Mouse (Mus musculus) T-cell, adult 2 months (primary cell): Measurements from ENCODE around the gene Tmem30c.
"Not testable (repeated sequence)": the region's sequence is repeated elsewhere in the genome, so short reads cannot be mapped to it uniquely, and the experiment has no call there.

Experiments
- DNase-seq: peaks from one replicate; pipeline ENCODE4 v3.0.0; 2022; ENCODE audit warnings: low spot score

Gene Tmem30c

DNA sequence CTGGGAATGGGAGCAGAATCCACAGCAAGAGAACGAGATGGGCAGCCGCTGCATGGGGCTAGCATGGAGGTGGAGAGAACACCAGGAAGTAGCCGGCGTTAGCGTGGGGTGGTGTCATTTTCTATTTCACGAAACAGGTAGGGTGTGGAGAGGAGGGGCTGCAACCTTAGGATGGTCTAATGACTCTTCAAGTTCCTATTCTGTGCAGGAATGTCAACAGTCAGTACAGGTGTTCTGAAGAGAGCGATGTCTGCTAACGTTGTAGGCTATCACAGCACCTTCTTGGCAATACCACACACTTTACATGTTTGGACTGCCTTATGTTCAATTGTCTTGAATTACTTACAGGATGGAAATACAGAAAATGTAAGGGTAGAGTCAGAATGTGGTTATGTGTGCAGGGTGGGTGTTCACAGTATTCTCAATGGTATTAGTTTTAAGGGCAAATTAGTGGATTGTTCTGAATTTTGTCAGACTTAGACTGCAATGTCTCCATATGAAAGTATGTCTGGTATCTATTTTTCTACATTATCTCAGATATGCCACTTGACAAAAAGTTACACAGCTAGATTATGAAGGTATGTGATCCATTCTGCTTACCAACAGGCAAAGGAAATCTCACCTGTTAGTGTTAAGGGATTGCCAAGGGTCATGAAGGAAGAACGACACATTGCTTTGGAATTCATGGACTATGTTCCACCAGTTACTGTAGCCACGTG, 2.7 kb upstream of the Tmem30c start:
- no peak for DNase-seq

DNA sequence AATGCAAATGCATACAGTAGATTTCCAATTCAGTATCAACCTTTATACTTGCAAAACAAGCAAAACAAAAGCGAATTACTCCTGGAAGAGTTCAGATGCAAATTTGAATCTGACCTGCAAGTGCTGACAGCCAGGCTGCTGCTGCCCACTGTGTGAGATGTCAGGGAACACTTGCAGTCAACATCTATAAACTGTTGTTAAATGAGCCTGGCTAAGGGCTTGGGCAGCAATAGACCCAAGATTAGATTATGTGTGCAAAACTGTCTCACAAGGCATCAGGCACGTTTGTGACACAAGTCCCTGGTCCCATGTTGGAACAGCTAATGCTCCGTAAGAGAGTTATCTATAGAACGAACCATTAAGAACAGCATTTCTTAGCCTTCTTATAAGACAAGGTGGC, 369 bp downstream of the Tmem30c start:
- no peak for DNase-seq

DNA sequence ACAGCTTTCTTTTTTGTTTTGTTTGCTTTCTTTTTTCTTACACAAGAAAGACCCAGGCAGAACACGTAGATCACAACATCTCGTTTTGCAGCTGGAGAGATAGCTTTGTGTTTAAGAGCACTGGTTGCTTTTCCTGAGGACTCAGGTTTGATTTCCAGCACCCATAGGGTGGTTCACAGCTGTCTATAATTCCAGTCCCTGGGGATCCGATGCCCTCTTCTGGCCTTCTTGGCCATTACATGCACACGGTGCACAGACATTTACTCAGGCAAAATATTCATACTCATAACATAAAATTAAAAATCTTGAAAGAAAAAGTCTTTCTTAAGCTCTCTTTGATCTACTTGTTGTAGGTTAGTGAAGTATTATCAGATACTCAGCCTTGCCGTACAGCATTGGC, 969 bp downstream of the Tmem30c start:
- no peak for DNase-seq

DNA sequence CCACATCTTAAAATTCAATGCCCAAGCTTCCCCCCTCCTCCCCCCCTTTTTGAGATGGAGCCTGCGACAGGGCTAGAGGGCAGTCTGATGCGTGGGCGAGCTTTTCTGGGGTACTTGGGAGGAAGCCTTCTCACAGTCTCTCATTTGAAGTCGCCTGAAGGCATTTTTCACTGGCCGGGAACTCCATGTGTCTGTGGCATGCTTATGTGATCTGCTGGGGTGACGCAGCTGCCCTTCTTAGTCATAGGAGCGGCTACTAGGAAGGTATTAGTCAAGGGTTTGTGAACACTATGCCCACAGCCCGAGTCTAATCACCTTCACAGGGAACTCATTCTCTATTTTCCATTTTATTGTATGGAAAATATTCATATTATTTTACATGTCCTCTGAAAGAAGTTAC, 11.2 kb downstream of the Tmem30c start:
- no peak for DNase-seq

DNA sequence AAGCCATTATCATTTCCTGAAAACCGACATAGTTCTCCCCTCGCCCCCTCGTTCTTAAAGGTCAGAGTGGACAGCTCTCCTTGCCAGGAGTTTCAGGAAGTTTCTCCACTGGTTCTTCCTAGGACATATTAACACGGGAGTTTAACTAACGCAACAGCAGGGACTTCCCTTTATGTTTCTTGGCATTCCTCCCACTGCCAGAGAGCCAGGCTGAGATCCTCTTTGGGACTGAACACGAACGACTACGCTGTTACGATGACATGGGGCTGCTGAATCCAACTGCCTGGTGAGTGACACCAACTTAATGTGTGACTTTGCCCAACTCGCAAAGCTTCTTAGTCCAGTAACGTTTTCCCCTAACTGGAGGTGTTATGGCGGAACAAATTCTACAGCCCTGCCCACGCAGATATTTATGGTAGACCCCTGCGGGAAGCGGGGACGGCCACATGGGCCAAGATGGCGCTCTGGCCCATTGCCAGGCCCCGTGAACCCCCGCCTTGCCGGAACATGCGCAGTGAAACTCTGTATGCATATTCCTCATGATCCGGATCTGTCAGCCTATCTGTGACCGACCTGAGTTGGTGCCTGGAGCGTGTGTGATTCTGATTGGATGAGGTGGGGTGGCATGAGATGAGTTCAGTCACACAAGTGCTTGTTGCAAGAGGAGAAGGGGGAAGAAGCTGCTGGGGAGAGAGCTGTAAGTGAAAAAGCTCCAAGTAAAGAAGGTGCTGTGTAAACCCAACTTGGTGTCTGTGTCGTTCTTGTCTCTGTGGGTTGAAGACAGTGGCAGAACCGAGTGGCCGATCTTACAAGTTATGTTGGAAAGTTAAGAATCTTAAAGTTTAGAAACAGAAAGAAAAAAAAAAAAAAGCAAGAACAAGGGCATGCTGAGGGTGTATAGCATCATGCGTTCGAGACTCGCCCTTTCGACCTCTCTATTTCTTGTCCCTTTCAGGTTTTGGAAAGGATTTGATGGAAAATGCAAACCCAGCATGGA, 12.1 kb downstream of the Tmem30c start:
- DNase-seq = no peak

DNA sequence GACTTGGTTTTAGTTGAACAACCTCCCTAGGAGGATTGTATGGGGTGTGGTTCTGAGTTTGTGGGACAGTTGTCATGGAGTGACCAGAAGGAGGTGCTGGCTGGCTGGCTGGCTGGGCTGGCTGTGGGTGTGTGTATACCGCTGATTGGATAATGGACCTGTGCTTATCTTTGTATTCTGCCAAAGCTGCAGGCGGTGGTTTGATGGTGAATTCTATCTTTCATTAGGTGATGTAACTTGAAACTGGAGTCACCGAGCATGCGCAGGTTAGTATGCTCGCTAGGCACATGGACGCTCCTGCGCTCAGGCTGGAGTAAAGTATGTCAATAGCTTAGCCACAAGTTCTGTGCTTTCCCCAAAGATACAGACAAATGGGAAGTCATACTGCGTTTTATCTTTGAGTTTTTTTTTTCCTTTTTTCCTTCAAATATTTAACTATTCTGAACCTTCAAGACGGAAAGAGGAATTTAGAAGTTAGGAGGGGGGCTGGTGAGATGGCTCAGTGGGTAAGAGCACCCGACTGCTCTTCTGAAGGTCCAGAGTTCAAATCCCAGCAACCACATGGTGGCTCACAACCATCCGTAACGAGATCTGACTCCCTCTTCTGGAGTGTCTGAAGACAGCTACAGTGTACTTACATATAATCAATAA, 13.6 kb downstream of the Tmem30c start:
- DNase-seq = no peak

DNA sequence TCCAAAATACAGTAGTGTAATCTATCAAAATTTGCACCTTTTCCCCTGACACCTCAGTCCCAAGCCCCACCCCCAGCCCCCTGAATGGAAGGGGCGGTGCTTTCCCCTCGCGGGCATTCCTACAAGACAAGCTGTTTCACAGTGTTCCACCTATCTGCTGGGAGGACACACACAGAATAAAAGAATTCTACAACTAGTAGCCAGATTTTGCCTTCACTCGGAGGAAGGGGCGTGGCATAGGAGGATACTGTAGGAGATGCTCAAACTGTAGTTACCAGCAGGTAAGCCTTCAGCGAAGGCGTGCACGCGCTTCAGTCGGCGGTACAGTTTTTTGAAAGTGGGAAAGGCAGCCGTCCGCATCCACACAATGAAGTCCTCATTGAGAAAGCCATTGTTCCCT, 22.9 kb downstream of the Tmem30c start:
- no peak for DNase-seq

DNA sequence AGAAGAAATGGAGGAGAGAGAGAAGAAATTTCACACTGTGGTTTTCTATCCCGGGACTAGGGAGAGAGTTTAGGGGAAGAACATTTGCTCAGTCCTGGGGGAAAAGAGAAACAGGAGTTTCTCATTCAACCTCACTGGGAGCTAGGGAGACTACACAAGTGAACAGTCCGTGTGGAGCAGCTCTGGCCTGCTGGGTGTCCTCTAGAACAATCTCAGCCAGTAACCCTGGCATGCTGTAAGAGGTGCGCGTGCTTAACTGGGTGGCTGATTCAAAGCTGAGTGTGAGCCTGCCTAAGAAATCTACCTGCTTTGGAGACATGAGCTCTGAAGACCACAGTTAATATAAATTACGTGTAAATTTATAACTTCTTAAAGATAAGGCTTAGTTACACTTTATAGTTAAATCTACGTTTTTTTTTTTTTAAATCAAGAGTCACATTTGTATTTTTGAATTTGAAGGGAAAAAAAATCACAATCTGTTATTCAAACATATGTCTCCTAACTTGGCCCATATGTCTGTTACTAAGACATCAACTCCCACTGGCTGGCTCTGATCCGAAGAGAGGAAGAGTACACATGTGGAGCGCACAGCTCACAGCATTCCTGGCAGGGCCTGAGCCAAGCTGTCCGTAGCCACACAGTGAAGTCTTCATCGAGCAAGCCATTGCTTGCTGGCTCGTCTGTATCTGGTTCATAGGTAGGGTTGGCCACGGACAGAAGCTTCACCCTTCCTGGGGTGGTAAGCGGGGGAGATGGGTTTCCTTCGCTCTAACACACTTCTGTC, 24.4 kb downstream of the Tmem30c start:
- DNase-seq = no peak

DNA sequence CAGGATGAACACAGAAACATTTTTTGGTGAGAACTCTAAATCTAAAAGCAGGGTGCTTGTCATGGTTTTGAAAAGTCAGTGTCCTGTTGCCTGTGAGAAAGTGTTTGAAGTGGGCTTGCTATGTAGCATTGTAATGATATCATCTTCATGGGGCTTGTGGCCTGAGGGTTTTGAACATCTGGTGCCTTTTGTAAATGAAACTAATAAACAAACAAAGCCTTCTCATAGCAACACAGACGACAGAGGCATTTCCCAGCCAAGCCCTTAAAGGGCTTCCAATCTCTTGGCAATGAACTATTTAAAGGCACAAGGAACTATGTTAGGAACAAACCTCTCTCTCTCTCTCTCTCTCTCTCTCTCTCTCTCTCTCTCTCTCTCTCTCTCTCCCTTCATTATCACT, 25.6 kb downstream of the Tmem30c start:
- DNase-seq = no peak

DNA sequence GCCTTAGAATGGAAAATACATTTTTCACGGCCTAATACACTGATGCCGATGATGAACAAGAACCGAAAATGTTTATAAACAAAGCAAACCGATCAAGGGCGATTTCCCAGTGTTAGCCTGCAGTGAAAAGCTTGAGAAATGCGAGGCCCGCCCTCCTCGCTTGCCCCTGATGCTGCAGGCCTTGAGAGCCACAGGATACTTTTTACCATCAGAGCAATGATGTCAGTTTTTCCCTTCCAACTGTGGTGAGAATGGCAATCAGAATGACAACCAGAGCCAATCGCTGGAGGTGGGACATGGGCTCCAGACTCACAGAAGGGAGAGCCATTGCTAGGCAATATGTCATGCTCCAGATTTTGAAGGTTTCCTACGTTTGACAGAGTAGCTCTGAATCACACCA, 32.5 kb downstream of the Tmem30c start:
- no peak for DNase-seq

DNA sequence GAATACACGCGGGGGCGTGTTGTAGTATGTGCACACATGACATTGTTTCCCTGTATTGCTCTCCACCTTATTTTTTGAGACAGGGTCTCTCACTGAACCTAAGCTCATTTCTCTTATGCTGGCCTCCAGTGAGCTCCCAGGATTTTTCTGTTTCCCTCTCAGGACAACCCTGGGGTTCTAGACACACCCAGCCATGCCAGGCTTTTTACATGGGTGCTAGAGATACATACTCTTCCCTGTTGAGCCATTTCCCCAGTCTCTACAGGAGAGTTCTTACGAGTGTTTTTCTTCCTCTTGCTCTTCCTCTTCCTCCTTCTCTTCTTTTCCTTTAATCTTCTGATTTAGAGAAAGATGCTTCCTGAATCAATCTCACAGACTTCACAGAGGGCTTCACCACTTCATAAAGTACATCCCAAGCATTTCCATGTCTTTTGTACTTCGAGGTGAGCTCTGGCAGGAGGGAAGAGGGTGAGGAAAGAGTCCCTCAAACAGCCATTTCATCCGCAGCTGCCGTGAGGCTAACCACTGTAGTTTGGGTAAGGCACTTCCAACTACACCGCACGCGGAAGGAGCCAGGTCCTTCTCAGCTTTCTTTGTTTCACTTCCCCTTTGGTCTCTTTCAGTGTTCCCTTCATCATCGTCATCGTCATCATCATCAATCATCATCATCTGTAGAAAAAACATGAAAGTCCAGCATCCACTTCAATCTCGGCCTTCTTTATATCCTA, 33.1 kb downstream of the Tmem30c start:
- DNase-seq = no peak

DNA sequence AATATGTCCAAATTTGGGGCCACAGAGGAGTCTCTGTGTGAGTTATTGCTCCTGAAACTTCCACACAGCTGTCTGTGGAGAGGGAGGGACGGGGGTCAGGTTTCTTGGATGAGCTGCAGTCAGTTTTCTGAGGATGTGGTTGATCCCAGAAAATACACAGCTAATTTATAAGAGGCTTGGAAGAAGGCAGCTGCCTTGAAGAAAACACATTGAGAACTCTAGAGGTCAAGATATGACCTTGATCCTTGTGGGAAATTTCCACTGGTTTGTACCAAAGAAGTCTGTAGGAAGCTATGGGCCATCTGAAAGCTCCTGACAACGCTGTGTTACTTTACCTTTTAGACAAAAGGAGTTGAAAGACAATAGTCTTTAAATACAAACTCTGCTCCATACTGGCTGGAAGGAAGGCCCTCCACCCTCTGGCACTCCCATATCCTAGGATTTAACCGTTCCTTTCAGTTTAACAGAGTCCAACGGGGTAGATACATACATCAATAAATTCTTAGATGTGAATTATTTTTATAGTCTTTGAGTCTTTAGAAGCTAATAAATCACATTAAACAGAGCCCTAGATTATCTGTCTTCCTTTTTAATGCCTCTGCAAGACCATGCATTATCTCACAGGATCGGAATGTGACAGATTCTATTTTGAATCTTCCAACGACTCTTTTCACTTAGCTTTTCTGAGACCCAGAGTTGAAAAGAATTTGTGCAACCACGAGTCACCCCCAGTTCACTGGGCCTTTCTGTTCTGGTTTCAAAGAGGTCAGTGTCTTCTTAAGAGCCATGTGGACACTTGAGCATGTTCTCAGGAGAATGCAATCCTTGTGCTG, 40.9 kb downstream of the Tmem30c start:
- no peak for DNase-seq

DNA sequence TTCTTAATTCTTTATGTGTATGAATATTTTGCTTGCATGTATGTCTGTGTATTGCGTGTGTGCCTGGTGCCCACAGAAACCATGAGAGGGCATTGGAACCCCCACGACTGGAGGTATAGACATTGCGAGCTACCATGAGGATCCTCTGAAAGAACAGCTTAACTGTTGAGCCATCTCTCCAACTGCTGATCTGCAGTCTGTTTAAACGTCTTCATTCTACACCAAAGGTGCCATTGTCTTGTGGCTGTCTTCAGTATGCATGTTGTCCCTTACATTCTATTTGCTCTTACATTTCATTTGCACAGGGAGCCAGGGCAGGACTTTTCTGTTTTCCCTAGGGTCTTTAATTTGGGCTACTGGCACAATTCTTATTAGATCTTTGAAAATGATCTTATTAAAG, 41.7 kb downstream of the Tmem30c start:
- no peak for DNase-seq

DNA sequence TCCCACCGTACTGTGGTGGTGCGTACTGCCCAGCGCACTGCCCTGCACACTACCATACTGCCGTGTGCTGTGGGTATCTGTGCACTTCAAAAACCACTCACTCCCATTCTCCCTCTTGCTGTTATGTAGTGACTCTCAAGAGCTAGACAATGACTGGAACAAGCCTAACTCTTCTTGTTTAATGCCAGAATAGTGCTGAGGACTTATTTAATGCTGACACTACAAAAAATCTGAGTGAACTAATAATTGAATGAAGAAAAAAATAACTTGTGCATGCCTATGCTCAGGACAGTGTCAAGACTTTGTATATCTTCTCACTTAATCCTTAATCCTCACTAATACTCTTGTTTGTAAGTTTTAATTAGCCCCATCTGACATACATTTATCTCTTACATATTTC, 45.2 kb downstream of the Tmem30c start:
- no peak for DNase-seq

DNA sequence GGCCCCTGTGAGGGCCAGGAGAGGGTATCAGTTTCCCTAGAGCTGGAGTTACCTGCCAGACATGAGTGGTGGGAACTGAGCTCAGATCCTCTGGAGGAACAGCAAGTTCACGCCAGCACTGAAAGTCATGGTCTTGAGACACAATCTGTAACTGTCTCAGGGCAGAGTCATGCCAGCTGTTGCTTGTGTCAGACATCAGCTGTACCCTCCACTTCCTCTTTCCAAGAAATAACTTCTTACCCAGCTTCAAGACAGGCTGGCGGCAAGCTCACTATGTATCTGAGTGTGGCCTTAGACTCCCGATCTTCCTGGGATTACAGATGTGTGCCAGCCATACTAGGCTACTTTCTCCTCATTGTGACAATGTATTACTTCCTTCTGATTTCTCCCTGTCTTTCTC, 46.1 kb downstream of the Tmem30c start:
- DNase-seq = no peak

DNA sequence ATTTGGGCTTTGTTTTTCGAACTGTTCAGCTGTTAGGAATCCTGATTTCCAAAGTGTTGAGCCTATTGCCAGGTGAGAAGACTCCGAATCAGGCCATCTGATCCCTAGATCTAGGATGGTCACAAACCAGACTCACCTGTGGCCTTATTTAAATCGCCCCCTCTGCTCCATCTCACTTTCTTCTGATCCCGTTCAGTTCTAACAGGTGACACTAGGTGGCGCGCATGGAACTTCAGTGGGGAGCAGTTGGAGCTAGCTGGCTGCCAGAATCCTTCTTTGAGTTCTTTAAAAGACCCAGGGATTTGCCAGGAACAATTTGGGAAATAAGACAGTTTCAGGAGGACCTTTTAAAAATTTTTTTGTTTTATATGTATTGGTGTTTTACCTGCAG, 48.8 kb downstream of the Tmem30c start:
- peak; percentile 61 for DNase-seq

DNA sequence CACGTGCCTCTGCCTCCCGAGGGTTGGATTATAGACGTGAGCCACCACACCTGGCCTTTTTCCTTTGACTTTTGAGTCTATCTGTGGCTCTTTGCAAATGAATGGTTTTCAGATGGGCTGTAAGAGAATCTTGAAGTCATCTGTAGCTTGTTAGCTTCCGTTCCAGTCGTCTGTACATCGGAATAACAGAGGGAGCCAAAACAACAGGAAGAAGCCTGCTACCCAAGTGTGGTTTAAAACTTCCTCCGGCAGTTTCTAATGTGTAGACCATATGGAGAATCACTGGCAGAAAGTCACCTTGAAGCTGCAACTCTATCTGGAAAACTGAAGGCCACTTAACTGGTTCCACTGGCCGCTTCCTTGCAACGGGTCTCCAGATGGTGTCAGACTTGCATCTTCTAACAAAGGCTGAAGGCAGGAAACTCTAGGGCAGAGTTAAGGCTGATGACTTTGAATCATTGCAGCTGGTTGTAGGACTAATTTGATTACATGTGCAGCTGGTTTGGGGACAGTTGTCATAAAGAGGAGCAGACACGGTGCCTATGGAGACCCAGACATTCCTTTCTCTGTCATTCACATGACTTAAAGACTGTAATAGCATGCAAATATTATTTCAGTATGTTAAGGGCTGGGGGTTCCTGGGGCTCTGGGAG, 49.3 kb downstream of the Tmem30c start:
- DNase-seq = peak; percentile 45

DNA sequence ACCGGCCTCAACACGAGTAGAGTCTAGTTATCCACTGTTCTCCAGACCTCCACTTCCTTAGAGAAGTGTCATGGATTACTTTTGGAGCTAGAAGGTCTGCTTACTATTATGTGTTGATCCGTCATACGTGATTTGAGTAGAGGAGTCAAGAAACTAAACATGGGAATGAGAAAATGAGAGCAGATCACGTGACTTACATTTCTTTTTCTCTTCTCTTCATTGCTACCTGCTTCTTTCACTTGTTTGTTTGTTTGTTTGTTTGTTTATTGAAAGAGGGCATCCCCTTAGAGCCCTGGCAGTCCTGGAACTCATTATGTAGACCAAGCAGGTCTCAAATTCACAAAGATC, 49.8 kb downstream of the Tmem30c start:
- no peak for DNase-seq

DNA sequence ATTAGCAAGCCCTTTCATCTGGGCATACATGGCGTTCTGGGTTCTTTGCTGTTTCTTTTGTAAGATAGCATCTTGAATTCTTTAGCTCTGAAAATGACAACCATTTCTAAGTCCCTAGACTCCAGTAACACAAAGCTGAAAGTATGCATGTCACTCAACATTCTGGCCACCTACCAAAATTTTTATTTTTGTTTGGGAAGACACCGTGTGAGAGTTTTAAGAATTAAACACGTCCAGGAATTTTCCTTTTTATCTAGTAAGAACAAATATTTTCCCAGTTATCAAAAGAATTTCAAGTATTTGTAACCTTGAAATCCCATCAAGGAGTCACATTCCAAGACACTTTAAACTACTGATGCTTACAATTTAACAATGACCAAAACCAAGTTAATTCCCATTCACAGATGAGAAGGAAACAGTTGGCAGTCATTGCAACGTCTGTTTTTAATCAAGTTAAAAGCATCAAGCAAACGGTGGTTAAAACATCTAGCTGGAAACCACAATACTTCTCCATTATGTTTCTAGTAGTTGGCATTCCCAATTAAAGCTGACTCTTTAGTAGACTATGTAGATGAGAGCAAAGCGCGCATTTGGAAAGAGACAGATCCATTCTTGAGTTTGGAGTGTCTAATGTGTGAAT, 56.7 kb downstream of the Tmem30c start:
- DNase-seq = no peak

DNA sequence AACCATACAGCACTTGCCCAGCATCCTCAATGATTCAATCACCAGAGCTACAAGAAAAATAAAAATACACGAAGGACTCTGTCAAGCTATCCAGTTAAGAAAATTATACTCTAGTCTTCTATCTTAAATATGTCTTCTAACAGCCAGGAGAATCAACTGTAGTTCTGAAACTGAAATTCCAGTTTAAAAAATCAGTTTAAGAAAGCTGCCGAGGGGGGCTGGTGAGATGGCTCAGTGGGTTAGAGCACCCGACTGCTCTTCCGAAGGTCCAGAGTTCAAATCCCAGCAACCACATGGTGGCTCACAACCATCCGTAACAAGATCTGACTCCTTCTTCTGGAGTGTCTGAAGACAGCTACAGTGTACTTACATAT, 60.7 kb downstream of the Tmem30c start:
- DNase-seq = not testable (repeated sequence)
